Mouse (Mus musculus): ENCODE measurements around the gene Gm20388.

Gene Gm20388

GRCm38 (mm10) chr8:124204001-124204601 is 4293.5 kb downstream of the Gm20388 start:
- DNase-seq (ENCODE audit: low spot score in 2 of 2): no peak

DNA sequence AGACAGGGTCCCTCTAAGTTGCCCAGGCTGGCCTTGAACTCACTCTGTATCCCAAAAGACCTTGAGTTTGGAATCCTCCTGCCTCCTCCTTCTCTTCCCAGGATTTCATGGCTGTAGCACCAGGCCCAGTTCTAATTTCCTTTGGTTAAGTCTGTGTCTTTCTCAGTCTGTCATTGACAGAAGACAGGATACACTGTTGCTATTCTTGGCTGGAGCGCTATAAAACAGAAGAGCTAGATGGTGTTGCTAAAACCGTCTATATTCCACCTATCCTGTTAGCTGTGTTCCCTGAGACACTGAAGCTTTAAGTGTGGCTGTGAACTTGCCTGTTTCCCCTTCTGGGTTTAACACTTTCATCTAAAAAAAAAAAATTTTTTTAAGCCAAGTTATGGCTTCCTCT is 4301.5 kb downstream of the Gm20388 start:
- no peak for DNase-seq (ENCODE audit: low spot score in 2 of 2)

DNA sequence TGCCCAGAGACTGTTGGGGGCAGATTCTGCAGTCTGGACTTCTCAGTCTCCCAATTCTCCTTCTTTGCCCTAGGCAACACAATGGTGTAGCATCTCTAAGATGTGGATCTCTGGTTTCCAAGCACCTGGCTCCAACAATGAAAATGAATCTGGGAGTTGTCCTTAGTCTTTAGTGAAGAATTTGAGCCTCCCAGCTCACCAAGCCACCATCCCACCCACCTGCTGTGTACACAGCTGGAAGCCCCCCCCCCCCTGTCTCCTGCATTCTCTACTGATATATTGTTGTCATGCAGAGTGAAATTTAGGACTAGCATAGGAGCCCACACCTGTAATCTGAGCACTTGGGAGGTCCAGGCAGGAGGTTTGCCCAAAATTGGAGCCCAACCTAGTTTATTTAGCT is 4306.3 kb downstream of the Gm20388 start:
- DNase-seq (ENCODE audit: low spot score in 2 of 2): no peak

- DNase-seq (ENCODE audit: low spot score in 2 of 2): no peak
These were observed 4319.2 kb downstream of the Gm20388 start for GRCm38 (mm10) chr8:124229883-124230282.

DNA sequence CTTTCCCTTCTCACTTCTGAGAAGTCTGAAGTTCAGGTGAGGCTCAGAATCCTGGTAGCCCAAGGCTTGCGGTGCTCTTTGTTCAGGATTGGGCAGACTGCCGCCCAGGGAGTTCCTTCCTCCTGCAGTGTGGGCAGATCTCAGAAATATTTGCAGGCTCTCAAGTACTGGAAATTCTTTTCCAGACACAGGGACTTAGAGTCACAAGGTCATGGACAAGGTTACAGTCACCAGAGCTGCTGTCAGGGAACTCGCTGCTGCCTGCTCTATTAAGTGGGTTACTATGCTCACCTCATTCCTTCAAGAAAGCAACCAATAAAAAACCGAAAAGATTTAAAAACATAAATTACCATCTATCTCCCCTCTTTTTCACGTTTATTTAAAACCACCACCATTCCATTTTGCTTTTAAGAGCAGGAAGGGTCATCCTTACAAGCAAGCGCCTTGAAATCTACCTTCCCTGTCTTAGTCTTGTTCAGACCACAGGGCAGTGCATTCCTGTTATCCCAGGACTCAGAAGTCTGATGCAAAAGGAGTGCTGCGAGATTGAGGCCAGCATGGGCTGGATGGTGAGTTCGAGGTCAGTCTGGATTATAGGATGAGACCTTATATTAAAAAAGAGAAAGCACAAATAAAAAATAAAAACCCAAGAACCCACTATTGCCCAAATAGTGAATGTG is 4320.0 kb downstream of the Gm20388 start:
- no peak for DNase-seq (ENCODE audit: low spot score in 2 of 2)

DNA sequence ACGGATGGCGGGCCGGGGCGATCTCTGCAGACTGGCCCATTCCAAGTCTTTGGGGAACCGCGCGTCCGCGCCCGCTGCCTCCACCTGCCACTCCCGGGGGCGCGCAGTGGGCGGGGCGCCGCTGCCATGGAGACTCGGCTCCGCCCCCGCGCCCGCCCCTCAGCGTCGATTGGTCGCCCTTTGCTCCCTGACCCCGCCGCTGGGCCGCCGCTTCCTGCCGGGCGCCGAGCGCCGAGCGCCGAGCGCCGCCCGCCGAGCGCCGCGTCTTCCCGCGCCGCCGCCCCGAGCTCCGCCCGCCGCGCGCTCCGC is 4320.5 kb downstream of the Gm20388 start, which contains the start of gene Galnt2:
Gene Galnt2, plus strand, starts transcription at position 216 of the 309 bp plus-strand sequence.
- peak; percentile 70 to 90 for DNase-seq (ENCODE audit: low spot score in 2 of 2)

DNA sequence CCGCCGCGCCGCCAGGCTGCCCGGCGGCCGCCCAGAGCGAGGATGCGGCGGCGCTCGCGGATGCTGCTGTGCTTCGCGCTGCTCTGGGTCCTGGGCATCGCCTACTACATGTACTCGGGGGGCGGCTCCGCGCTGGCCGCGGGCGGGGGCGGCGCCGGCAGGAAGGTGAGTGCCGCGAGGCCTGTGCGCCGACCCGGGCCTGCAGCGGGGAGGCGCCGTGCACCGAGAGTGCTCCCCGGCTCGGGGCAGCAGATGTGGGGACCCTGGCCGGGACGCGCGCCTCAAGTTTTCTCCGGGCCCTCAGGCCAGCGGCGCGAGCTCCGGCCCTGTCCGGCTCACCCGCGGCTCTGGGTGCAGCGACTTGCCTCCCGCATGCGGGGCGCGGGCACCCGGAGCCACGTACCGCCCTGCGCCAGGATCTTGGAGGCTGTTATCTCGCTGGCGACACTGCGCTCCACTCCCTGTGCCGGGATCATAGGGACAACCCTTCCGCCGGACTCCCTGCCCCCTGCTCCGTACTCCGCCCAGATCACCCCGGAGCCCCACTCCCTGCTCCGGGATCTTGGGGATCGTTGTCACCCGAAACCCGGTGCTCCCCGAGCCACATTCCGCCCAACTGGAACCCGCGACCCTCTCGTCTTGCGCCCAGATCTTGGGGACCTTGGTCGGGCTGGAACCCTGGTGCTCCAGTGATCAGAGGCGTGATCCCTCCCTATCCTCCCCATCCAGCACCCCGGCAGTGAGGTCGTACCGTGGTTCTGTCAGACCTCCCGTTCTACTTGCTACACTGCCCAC is 4321.0 kb downstream of the Gm20388 start:
- DNase-seq (ENCODE audit: low spot score in 2 of 2): no peak

DNA sequence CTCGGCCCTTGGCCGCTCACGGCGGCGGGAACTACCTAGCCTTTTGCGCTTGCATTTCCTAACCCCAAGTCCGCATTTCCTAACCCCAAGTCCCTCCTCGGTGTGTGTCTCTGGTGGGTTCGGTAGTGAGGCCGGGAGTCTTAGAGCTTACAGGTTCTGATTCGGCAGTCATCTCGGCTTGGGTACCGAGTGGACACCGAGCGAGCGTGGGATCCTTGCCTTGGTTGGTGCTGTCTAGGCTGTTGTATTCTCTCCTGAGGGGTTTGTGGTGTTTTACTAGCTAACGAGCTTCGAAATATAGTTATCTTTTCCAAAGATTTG is 4321.6 kb downstream of the Gm20388 start:
- DNase-seq (ENCODE audit: low spot score in 2 of 2): no peak

- DNase-seq (ENCODE audit: low spot score in 2 of 2): no peak
These were observed 4323.9 kb downstream of the Gm20388 start for GRCm38 (mm10) chr8:124234496-124234895.

DNA sequence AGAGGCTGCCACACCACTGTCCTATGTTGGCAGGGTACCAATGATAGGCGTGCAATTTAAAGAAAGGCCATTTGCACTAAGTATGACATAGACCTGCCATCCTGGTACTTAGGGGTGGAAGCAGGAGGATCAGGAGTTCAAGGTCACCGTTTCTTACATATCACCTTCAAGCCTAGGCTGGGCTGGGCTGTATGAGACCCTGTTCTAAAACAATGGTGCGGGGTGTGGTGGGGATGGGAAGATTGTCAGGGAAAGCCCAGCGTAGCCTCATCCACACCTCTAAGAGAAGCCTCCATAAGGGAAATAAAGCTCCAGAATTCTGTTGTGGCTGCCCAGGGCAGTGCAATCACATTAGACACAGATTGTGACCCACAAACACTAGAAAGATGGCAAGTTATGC is 4324.9 kb downstream of the Gm20388 start:
- DNase-seq (ENCODE audit: low spot score in 2 of 2): no peak

DNA sequence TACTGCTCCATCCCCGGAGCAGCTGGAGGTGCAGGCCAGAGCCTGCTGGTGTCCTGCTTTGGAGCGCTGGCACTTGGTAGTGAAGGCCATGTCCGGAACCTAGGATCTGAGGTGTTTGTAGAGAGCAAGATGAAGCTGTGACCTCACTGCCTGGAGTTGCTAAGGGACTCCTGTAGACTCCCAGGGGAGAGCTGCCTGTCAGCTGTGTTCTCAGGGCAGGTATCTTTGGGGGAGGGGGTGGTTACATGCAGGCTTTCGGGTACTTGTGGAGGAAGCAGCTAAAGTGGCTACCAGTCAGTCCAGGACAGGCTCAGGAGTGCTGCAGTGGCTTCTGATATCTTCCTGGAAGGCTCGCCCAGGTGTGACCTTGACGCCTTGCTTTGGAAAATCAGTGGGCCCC is 4328.7 kb downstream of the Gm20388 start:
- DNase-seq (ENCODE audit: low spot score in 2 of 2): no peak

GRCm38 (mm10) chr8:124240932-124241331 is 4330.3 kb downstream of the Gm20388 start:
- DNase-seq (ENCODE audit: low spot score in 2 of 2): no peak

DNA sequence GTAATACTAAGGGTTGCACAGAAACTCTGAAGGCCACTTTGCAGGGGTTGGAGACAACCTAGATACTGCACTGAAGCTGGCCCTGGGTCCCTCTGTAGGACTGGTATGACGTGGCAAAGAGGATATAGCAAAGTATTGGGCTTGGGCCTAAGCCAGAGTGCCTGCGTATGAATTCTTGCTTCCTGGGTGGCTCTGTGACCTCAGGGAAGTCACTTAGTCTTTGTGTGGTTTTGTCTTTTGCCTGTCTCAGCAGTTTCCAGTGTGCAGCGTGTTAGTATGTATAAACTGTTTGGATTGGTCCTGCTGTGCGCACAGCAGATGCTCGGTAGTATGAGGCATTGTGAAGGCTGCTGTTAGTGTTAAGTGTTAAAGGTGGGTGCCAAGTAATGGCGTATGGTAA is 4331.6 kb downstream of the Gm20388 start:
- no peak for DNase-seq (ENCODE audit: low spot score in 2 of 2)

DNA sequence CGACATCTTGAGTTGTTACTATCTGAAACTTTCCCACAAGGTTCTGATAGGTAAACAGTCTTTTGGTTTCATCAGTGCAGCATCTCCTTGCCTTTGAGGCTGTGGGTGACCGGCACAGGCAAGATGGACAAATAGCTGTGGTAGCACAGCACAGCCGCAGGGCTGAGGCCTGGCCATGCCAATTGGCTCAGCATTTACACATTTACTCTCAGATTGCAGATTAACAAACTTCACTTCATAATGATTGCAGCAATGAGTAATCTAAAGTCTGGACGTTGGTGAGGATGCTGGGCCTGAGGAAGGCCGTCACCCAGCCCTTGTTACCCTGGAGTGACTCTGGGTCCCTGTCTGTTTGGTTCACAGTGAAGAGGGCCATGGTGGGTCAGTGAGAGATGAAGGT is 4332.3 kb downstream of the Gm20388 start:
- DNase-seq (ENCODE audit: low spot score in 2 of 2): no peak

- DNase-seq (ENCODE audit: low spot score in 2 of 2): no peak
These were observed 4336.9 kb downstream of the Gm20388 start for GRCm38 (mm10) chr8:124247581-124247980.

DNA sequence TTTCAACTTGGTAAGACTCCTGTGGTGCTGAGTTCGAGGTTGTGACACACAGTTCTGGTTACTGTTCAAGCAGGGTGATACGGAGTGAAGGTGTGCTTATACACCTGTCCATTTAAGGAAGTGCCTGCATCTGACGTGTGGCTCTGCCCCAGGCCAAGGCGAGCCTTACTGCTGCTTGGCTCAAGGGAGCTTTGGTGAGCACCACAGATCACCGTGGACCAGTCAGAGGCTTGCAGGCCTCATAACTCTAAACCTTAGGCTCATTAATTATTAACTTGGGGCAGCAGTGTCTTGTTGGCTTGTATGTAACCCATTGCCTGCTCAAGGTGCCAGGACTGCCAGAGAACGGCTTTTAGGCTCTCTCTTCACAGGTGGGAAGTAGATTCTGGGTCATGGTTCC is 4338.0 kb downstream of the Gm20388 start:
- no peak for DNase-seq (ENCODE audit: low spot score in 2 of 2)

GRCm38 (mm10) chr8:124250255-124250654 is 4339.6 kb downstream of the Gm20388 start:
- no peak for DNase-seq (ENCODE audit: low spot score in 2 of 2)

DNA sequence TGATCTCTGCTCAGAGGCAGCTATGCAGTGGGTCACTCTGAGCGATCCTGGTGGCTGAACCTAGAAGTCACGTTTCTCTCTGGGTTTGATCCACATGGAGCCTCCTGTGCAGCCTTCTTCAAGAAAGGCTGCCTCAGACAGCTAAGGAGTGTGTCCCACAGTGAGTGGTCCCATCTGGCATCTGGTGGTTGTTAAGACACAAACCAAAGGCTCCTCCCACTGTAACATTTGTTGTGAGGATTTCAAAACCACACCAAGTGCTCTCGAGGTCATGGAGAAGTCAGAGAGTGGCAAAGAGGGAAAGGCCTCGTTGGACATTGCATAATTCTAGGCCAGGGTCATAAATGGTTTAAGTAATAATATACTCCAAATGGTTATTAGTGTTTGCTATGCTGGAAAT is 4340.1 kb downstream of the Gm20388 start:
- DNase-seq (ENCODE audit: low spot score in 2 of 2): no peak

GRCm38 (mm10) chr8:124252533-124252950 is 4341.9 kb downstream of the Gm20388 start:
- DNase-seq (ENCODE audit: low spot score in 2 of 2): peak in 1 of 2 experiments; percentile 62

GRCm38 (mm10) chr8:124253939-124254338 is 4343.3 kb downstream of the Gm20388 start:
- DNase-seq (ENCODE audit: low spot score in 2 of 2): no peak

GRCm38 (mm10) chr8:124256841-124257240 is 4346.2 kb downstream of the Gm20388 start:
- no peak for DNase-seq (ENCODE audit: low spot score in 2 of 2)

GRCm38 (mm10) chr8:124257363-124257762 is 4346.7 kb downstream of the Gm20388 start:
- DNase-seq (ENCODE audit: low spot score in 2 of 2): peak in 1 of 2 experiments; percentile 52

DNA sequence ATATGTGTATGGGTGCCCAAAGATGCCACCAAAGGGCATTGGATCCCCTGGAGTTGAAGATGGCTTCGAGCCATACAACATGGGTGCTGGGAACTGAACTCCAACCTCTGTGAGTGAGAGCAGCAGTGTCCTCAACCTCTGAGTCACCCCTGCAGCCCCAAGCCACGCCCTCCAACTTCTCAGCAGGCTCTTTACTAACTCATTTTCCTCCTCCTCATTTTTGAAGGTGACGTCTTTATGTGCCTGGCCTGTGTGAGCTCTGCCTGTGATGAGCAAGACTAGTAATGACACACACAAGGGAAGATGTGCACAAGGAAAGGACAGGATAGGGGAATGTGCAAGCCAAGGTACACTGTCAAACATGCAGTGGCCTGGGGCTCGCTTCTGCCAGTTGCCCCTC is 4348.5 kb downstream of the Gm20388 start:
- DNase-seq (ENCODE audit: low spot score in 2 of 2): no peak

Data from left cerebral cortex, adult 9 months (tissue).